Mouse (Mus musculus): ENCODE measurements around the gene Mbtps1.

- no peak for TF ChIP-seq CTCF (IDR thresholded peaks at IDR 0.05; ENCODE audit: control insufficient read depth, insufficient read depth, insufficient read length)
- no peak for TF ChIP-seq MAX (IDR thresholded peaks at IDR 0.05)
- no peak for TF ChIP-seq USF1 (IDR thresholded peaks at IDR 0.05; ENCODE audit: low read depth)
- TF ChIP-seq MYOD1 (IDR thresholded peaks at IDR 0.05; ENCODE audit: control insufficient read depth, insufficient read length, low read depth) = no peak
These were observed 5.3 kb upstream of the Mbtps1 start for GRCm38 (mm10) chr8:119563849-119564251.

All from C2C12 (cell line).